Mouse (Mus musculus) CH12.LX (cell line): ENCODE data around the gene Gucy1b2.

Experiments used
- CHD1 ChIP-seq: IDR thresholded peaks from 2 replicates; pipeline ENCODE4 v1.6.1; 2012; ENCODE audit warnings: low read depth, low read length, improper control_type of control experiment, inconsistent platforms
- CHD2 ChIP-seq: IDR thresholded peaks from 2 replicates; pipeline ENCODE4 v1.6.1; 2011; ENCODE audit warnings: low read length, improper control_type of control experiment
- CTCF ChIP-seq, 2 experiments: IDR thresholded peaks in 1 of 2; conservative IDR thresholded peaks in 1 of 2; 2 replicates each; pipeline ENCODE4 v1.5.1; 2011 to 2012; ENCODE audit warnings: low read depth in 2 of 2, low read length in 2 of 2, improper control_type of control experiment in 1 of 2, inconsistent platforms in 1 of 2, mild to moderate bottlenecking in 1 of 2, moderate library complexity in 1 of 2
- EP300 ChIP-seq: IDR thresholded peaks from 2 replicates; pipeline ENCODE4 v1.6.1; 2011; ENCODE audit warnings: low read length, improper control_type of control experiment
- GABPA ChIP-seq: IDR thresholded peaks from 2 replicates; pipeline ENCODE4 v1.6.1; 2012; ENCODE audit warnings: low read depth, low read length, improper control_type of control experiment, inconsistent platforms; ENCODE audit not compliant: insufficient replicate concordance
- MAFK ChIP-seq: IDR thresholded peaks from 2 replicates; pipeline ENCODE4 v1.6.1; 2011; ENCODE audit warnings: low read length, improper control_type of control experiment; ENCODE audit not compliant: insufficient replicate concordance
- MEF2A ChIP-seq: IDR thresholded peaks from 2 replicates; pipeline ENCODE4 v1.6.1; 2014; ENCODE audit warnings: low read depth, mild to moderate bottlenecking, inconsistent platforms, low read length, improper control_type of control experiment, borderline replicate concordance
- MYC ChIP-seq: IDR thresholded peaks from 2 replicates; pipeline ENCODE4 v1.6.1; 2011; ENCODE audit warnings: low read depth, mild to moderate bottlenecking, improper control_type of control experiment, low read length
- NELFE ChIP-seq: IDR thresholded peaks from 2 replicates; pipeline ENCODE4 v1.6.1; 2011; ENCODE audit warnings: low read depth, low read length, improper control_type of control experiment
- PAX5 ChIP-seq: IDR thresholded peaks from 2 replicates; pipeline ENCODE4 v1.6.1; 2012; ENCODE audit warnings: low read length, inconsistent platforms, mixed read lengths
- RCOR1 ChIP-seq: conservative IDR thresholded peaks from 2 replicates; pipeline ENCODE4 v1.6.1; 2012; ENCODE audit warnings: low read depth, mild to moderate bottlenecking, inconsistent platforms, low read length, improper control_type of control experiment
- TCF12 ChIP-seq: IDR thresholded peaks from 2 replicates; pipeline ENCODE4 v1.6.1; 2014; ENCODE audit warnings: low read depth, mild to moderate bottlenecking, inconsistent platforms, low read length, improper control_type of control experiment
- ZC3H11A ChIP-seq: IDR thresholded peaks from 2 replicates; pipeline ENCODE4 v1.6.1; 2012; ENCODE audit warnings: low read depth, mild to moderate bottlenecking, inconsistent platforms, low read length, improper control_type of control experiment
- ZKSCAN1 ChIP-seq: IDR thresholded peaks from 2 replicates; pipeline ENCODE4 v1.6.1; 2012; ENCODE audit warnings: low read depth, inconsistent platforms, low read length, improper control_type of control experiment, borderline replicate concordance

GRCm38 (mm10) chr14:62422265-62422664 is 33.8 kb downstream of the Gucy1b2 start:
- TF ChIP-seq NELFE (no peak), CTCF (conservative IDR thresholded peaks at IDR 0.05 in 1 of 2, IDR thresholded peaks at IDR 0.05 in 1 of 2; ENCODE audit: low read depth in 2 of 2, low read length in 2 of 2) (no peak), MAFK (no peak), EP300 (no peak), MEF2A (no peak), CHD1 (no peak), MYC (no peak), GABPA (no peak), PAX5 (no peak), CHD2 (no peak), RCOR1 (no peak), TCF12 (no peak), ZC3H11A (no peak), ZKSCAN1 (no peak)
